Mouse (Mus musculus) left cerebral cortex, postnatal 14 days (tissue): ENCODE results near the gene Hexdc. TPM values are rescaled to one million over a fixed set of nuclear protein-coding genes. Genes with fewer than 3 reads are reported as not detected.

ENCODE experiments used
- total RNA-seq, 2 experiments: library from RNA; stranded (reverse); gene quantifications; 2 replicates each; pipeline ENCODE4 v1.2.3; 2021

Hexdc gene
- total RNA-seq, 2 experiments from 2014 or later: 30.6 to 32.4 TPM

Other genes with a start within 250 kb of the Hexdc start
- 100 to 1,000 TPM; 112 to 115 TPM for gene Csnk1d, start 213.1 kb upstream of the Hexdc start, total RNA-seq
- under 1 TPM; 0.36 to 0.62 TPM for gene Cd7, start 165.0 kb upstream of the Hexdc start, total RNA-seq
- not detected for gene Sectm1b, start 140.9 kb upstream of the Hexdc start, total RNA-seq
- not detected for gene Sectm1a, start 123.2 kb upstream of the Hexdc start, total RNA-seq
- not detected for gene Tex19.2, start 85.8 kb upstream of the Hexdc start, total RNA-seq
- not detected for gene Tex19.1, start 58.3 kb upstream of the Hexdc start, total RNA-seq
- gene Uts2r, start 44.2 kb upstream of the Hexdc start, total RNA-seq: not detected
- 1 to 10 TPM; 7.1 to 7.4 TPM for gene Ogfod3, start 278 bp downstream of the Hexdc start, total RNA-seq
- gene Cybc1, start 24.9 kb downstream of the Hexdc start, total RNA-seq: 10 to 100 TPM; 21.1 to 23.8 TPM
- 10 to 100 TPM; 67.4 to 70.7 TPM for gene Narf, start 32.8 kb downstream of the Hexdc start, total RNA-seq
- 100 to 1,000 TPM; 115 TPM for gene Foxk2, start 55.6 kb downstream of the Hexdc start, total RNA-seq
- gene Wdr45b, start 150.0 kb downstream of the Hexdc start, total RNA-seq: 10 to 100 TPM; 62.2 to 68.9 TPM
- gene Rab40b, start 183.8 kb downstream of the Hexdc start, total RNA-seq: 10 to 100 TPM; 42.2 to 44.7 TPM
- 10 to 100 TPM; 32.9 to 34.5 TPM for gene Fn3krp, start 217.0 kb downstream of the Hexdc start, total RNA-seq
- gene Fn3k, start 230.5 kb downstream of the Hexdc start, total RNA-seq: 10 to 100 TPM; 31.1 to 35.2 TPM
- 10 to 100 TPM; 45.9 to 48.2 TPM for gene Tbcd, start 247.5 kb downstream of the Hexdc start, total RNA-seq